Mouse (Mus musculus) megakaryocyte progenitor cell, adult 5-6 weeks (primary cell): ENCODE data around the gene Ttll12. TPM values are rescaled to one million over a fixed set of nuclear protein-coding genes. Genes with fewer than 3 reads are reported as not detected.
A peak's percentile ranks its signal among the peaks of the same experiment; 100 is the strongest.

Source experiments
- ATAC-seq: replicated peaks from 2 replicates; pipeline ENCODE4 v1.8.0; 2016; ENCODE audit warnings: mild to moderate bottlenecking, moderate TSS enrichment, inconsistent platforms; ENCODE audit not compliant: poor library complexity
- total RNA-seq, 2 experiments: library from RNA; stranded (forward) in 1 of 2; stranded (reverse) in 1 of 2; fragments of 157-497, 149-512 nt in 1 of 2; fragments of 200-1000 nt in 1 of 2; gene quantifications; 2 replicates each; pipeline versions ENCODE4 v1.2.3 to v1.2.4; 2015 to 2017

Ttll12 gene
- total RNA-seq, 2 experiments from 2014 or later: 11.6 to 20.8 TPM

- ATAC-seq: peak; percentile 32; the same call in 1 of the 2 replicates
Measured at GRCm38 (mm10) chr15:83563857-83564651, 30.9 kb downstream of the Ttll12 start.

GRCm38 (mm10) chr15:83563327-83563856 lies 31.6 kb downstream of the Ttll12 start, which contains the start of the genes Tspo and Mcat:
Tspo (plus strand) TSS chr15:83563592.
Mcat (minus strand) TSS chr15:83563787.
- ATAC-seq: peak; percentile 60

- peak; percentile 69 for ATAC-seq
Measured at GRCm38 (mm10) chr15:83562626-83563270, 32.2 kb downstream of the Ttll12 start.

GRCm38 (mm10) chr15:83560941-83561477 lies 33.9 kb downstream of the Ttll12 start:
- peak; percentile 21 for ATAC-seq

- ATAC-seq: peak; percentile 92
Measured at GRCm38 (mm10) chr15:83555161-83555974, 39.6 kb downstream of the Ttll12 start.

- no peak for ATAC-seq
Measured at GRCm38 (mm10) chr15:83553831-83554230, 41.1 kb downstream of the Ttll12 start.

- no peak for ATAC-seq
Measured at GRCm38 (mm10) chr15:83550137-83550536, 44.8 kb downstream of the Ttll12 start.

- ATAC-seq: no peak
Measured at GRCm38 (mm10) chr15:83547144-83547543, 47.8 kb downstream of the Ttll12 start.

- no peak for ATAC-seq
Measured at GRCm38 (mm10) chr15:83546029-83546428, 48.9 kb downstream of the Ttll12 start.

- ATAC-seq: no peak
Measured at GRCm38 (mm10) chr15:83541647-83542287, 53.2 kb downstream of the Ttll12 start.

- peak; percentile 44; the same call in 1 of the 2 replicates for ATAC-seq
Measured at GRCm38 (mm10) chr15:83539905-83540304, 55.1 kb downstream of the Ttll12 start.

- ATAC-seq: no peak
Measured at GRCm38 (mm10) chr15:83538855-83539254, 56.1 kb downstream of the Ttll12 start.

- ATAC-seq: no peak
Measured at GRCm38 (mm10) chr15:83535890-83536231, 59.1 kb downstream of the Ttll12 start.

- ATAC-seq: peak; percentile 59
Measured at GRCm38 (mm10) chr15:83534960-83535889, 59.7 kb downstream of the Ttll12 start.

GRCm38 (mm10) chr15:83532606-83533005 lies 62.4 kb downstream of the Ttll12 start:
- ATAC-seq: no peak

GRCm38 (mm10) chr15:83531961-83532469 lies 62.9 kb downstream of the Ttll12 start:
- no peak; the same call in 1 of the 2 replicates for ATAC-seq

GRCm38 (mm10) chr15:83530688-83531087 lies 64.3 kb downstream of the Ttll12 start:
- no peak for ATAC-seq

- ATAC-seq: no peak
Measured at GRCm38 (mm10) chr15:83530233-83530632, 64.7 kb downstream of the Ttll12 start.

- no peak for ATAC-seq
Measured at GRCm38 (mm10) chr15:83529765-83530164, 65.2 kb downstream of the Ttll12 start.
